Mouse (Mus musculus): ENCODE results near the gene Dyrk1a.

GRCm38 (mm10) chr16:94570361-94571041, 691 bp downstream of the Dyrk1a start:
- TF ChIP-seq POLR2A (IDR thresholded peaks at IDR 0.05; ENCODE audit: borderline replicate concordance, insufficient read depth, low read length) (no peak), CTCF (IDR thresholded peaks at IDR 0.05; ENCODE audit: borderline replicate concordance, insufficient read depth, low read depth, low read length) (no peak)

All from cerebellum, adult 2 months (tissue).